Mouse (Mus musculus) midbrain, embryonic 10.5 days (tissue): ENCODE results near the gene Pex10. TPM values are rescaled to one million over a fixed set of nuclear protein-coding genes. Genes with fewer than 3 reads are reported as not detected.

Experiments
- DNase-seq: peaks from one replicate; pipeline ENCODE4 v3.0.0-alpha.2; 2017; ENCODE audit warnings: low spot score
- H3K27ac ChIP-seq: fragments of 300-500 bp; sonication (generic); replicated peaks from 2 replicates; pipeline ENCODE4 v1.5.1; 2016; ENCODE audit warnings: mild to moderate bottlenecking
- H3K27me3 ChIP-seq: fragments of 300-500 bp; sonication (generic); 2 replicates; pipeline ENCODE4 v1.6.1; 2016; ENCODE audit warnings: low read depth, mild to moderate bottlenecking; ENCODE audit not compliant: poor library complexity, severe bottlenecking
- H3K36me3 ChIP-seq: fragments of 300-500 bp; sonication (generic); 2 replicates; pipeline ENCODE4 v1.6.1; 2016; ENCODE audit warnings: mild to moderate bottlenecking, moderate library complexity
- H3K4me1 ChIP-seq: fragments of 300-500 bp; sonication (generic); 2 replicates; pipeline ENCODE4 v1.6.1; 2016
- H3K4me3 ChIP-seq: fragments of 300-500 bp; sonication (generic); 2 replicates; pipeline ENCODE4 v1.5.1; 2016; ENCODE audit warnings: mild to moderate bottlenecking, moderate library complexity
- H3K9me3 ChIP-seq: fragments of 300-500 bp; sonication (generic); replicated peaks from 2 replicates; pipeline ENCODE4 v1.6.1; 2016; ENCODE audit warnings: mild to moderate bottlenecking
- WGBS: fragments of 180-500 bp; shearing (Covaris S2); methylation state at CpG from one replicate; pipeline ENCODE4 v1.1.7; 2016; 5-methylcytosine and 5-hydroxymethylcytosine counted together
- polyA plus RNA-seq: library from polyadenylated mRNA; unstranded; fragments of >200 nt; fragmentation: Nextera tagmentation; extraction: Ambion mirVana; gene quantifications from 2 replicates; pipeline ENCODE4 v1.2.1, GENCODE M21; 2016

Pex10 gene
- 21.0 and 21.1 TPM in 2 replicates for polyA plus RNA-seq

DNA sequence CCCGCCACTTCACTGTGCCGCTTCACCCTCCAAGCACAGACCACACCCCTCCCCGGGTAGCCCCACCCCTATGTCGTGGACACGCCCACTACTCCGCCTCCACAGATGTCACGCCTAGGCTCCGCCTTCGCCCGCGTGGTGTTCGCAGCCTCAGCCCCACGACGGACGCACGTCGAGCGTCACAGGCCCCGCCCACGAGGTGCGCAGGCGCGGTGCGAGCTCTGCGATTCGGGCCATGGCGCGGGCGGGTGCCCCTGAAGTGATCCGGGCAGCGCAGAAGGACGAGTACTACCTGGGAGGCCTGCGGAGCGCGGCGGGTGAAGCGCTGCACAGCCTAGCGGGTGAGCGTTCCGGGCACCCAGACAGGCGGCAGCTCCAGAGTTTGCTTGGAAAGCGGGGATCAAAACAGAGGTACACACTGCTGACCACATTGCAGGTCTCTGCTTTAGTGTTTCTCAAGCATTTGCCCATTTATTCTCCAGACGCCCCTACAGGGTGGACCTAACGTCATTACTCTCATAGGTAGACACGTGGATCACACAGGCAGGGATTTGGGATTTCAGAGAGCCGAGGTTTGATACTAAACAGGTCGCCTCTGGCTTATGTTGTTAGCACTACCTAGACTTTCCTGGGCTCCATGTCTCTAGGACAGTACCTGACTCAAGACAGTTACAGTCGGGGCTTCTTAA is at the start of gene Pex10:
Gene Pex10, plus strand, starts transcription at position 183 of the 689 bp plus-strand sequence.
- Histone ChIP-seq H3K9me3 (no peaks in the 10 kb centered on the region), H3K27me3 (no peaks in the 10 kb centered on the region), H3K27ac (peak within 1 kb of the TSS; percentile 87), H3K36me3 (peaks cover 40% of the 10 kb centered on the region), H3K4me1 (peaks cover 33% of the 10 kb centered on the region), H3K4me3 (peak within 1 kb of the TSS; percentile 82)
- under 1% methylated on average over 48 of the region's 48 CpGs for WGBS
- DNase-seq = peak; percentile 98

DNA sequence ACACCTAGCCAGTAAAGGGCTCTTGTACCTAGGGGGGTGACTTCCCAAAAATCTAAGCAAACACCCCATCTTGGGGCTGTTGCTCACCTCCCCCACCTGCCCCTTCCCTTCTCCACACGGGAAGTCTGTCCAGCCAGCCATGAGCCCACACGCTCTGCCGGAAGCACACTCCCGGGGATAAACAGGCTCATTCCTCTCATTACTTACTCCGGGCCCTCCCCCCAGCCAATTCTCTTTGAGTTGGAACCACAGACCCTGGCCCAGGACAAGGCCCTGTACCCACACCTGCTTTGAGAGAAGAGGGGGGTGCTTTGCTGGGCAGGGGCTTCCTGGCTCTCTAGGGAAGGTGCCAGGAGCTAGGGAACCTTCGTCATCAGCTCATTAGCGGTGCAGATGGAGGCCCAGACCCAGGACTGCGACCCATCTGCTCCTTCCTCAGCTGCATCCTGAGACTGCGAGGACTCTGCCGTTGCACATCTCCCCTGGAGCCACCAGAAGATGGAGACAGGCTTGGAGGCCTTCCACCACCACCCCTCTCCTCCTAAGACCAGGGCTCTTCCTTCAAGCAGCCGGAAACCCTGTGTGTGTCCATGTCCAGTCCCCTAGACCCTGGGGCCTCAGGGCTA is 49.5 kb upstream of the Pex10 start:
- Histone ChIP-seq H3K27ac (no peak overlapping the region), H3K9me3 (no peaks in the 10 kb centered on the region), H3K4me3 (no peak overlapping the region), H3K27me3 (peaks cover 54% of the 10 kb centered on the region), H3K4me1 (peaks cover 86% of the 10 kb centered on the region), H3K36me3 (no peaks in the 10 kb centered on the region)
- no peak for DNase-seq
- WGBS = 81% methylated on average over 11 of the region's 11 CpGs

DNA sequence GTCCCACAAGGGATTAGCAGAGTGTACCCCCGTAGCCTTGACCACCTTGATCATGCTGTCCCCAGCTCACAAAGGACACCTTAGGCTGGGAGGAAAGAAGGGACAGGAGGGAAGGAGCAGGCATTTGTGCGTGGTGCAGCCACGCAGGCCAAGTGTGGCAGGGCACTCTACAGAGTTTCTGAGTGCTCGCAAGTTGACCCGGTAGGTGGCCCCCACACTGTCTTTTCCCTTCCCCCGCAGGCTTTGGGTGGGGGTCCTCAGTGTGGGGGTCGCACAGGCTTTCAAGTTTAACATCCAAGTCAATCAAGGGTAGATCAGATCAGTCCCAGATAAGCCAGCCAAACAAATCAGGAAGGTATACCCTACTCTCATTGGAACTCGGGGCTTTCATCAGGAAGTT is 48.8 kb upstream of the Pex10 start:
- Histone ChIP-seq H3K27me3 (peaks cover 53% of the 10 kb centered on the region), H3K27ac (no peak overlapping the region), H3K4me1 (peaks cover 79% of the 10 kb centered on the region), H3K4me3 (no peak overlapping the region), H3K9me3 (no peaks in the 10 kb centered on the region), H3K36me3 (no peaks in the 10 kb centered on the region)
- no peak for DNase-seq
- WGBS = 71% methylated on average over 8 of the region's 8 CpGs

GRCm38 (mm10) chr4:155018601-155019335 is 48.0 kb upstream of the Pex10 start:
- Histone ChIP-seq H3K27me3 (peaks cover 46% of the 10 kb centered on the region), H3K4me1 (peaks cover 72% of the 10 kb centered on the region), H3K9me3 (no peaks in the 10 kb centered on the region), H3K4me3 (peak overlapping the region; percentile 36; the same call in 1 of the 2 replicates), H3K27ac (peak overlapping the region; percentile 1; the same call in 1 of the 2 replicates), H3K36me3 (no peaks in the 10 kb centered on the region)
- peak; percentile 48 for DNase-seq
- 3% methylated on average over 15 of the region's 15 CpGs for WGBS

GRCm38 (mm10) chr4:155019336-155019847 is 47.4 kb upstream of the Pex10 start:
- H3K36me3 ChIP-seq = no peaks in the 10 kb centered on the region
- no peak overlapping the region; the same call in 1 of the 2 replicates for H3K27ac ChIP-seq
- H3K27me3 ChIP-seq = peaks cover 41% of the 10 kb centered on the region
- H3K4me1 ChIP-seq = peaks cover 66% of the 10 kb centered on the region
- peak overlapping the region; percentile 36; the same call in 1 of the 2 replicates for H3K4me3 ChIP-seq
- DNase-seq = peak; percentile 41
- WGBS = under 1% methylated on average over 10 of the region's 10 CpGs
- no peaks in the 10 kb centered on the region for H3K9me3 ChIP-seq

DNA sequence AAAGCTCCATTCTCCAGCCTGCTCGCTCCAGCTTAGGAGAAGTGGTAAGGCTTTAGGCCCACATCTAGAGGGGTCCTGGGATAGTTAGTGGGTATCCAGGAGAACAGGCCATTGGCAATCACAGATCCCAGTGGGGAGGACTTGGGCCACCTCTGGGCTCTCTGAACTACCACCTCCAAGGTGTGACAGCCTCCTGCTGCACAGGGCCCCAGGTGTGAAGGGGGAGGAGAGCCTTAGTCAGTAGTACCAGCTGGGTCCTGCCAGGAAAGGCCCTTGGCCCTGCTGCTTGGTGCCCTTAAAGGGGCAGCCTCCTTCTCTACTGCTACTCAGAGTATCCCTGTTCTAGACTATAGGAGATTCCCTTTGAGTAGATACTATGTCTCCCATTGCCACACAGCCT is 46.7 kb upstream of the Pex10 start:
- H3K36me3 ChIP-seq = no peaks in the 10 kb centered on the region
- no peak for DNase-seq
- H3K27ac ChIP-seq = no peak overlapping the region
- H3K27me3 ChIP-seq = peaks cover 37% of the 10 kb centered on the region
- no peak overlapping the region for H3K4me3 ChIP-seq
- H3K9me3 ChIP-seq = no peaks in the 10 kb centered on the region
- peaks cover 65% of the 10 kb centered on the region for H3K4me1 ChIP-seq
- 55% methylated on average over 1 of the region's 1 CpGs for WGBS

DNA sequence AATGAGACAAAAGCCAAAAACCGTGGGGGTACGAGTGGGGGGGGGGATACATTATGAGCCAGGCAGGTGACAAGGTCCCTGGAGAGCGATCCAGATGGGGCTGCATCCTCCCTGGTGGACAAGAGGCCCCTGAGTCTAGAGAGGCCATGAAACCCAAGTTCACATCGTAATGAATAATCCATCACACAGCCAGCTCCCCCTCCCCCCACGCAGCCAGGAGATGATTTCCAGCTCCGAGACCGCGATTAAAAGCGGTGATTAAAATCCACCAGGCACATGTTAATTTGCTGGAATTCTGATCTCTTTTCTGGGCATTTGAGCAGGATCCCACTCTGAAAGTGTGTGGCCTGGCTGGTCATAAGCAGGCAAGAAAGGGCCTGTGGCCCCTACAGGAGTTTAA is 46.0 kb upstream of the Pex10 start:
- no peaks in the 10 kb centered on the region for H3K36me3 ChIP-seq

GRCm38 (mm10) chr4:155022228-155022855 is 44.5 kb upstream of the Pex10 start:
- H3K4me1 ChIP-seq = peaks cover 53% of the 10 kb centered on the region
- no peak for DNase-seq
- H3K4me3 ChIP-seq = no peak overlapping the region
- no peaks in the 10 kb centered on the region for H3K36me3 ChIP-seq
- peaks cover 25% of the 10 kb centered on the region for H3K27me3 ChIP-seq
- WGBS = 74% methylated on average over 7 of the region's 7 CpGs
- H3K27ac ChIP-seq = no peak overlapping the region
- H3K9me3 ChIP-seq = no peaks in the 10 kb centered on the region

More for the DNA sequence above, 46.0 kb upstream of the Pex10 start:
- H3K27me3 ChIP-seq = peaks cover 37% of the 10 kb centered on the region
- H3K27ac ChIP-seq = no peak overlapping the region
- peaks cover 65% of the 10 kb centered on the region for H3K4me1 ChIP-seq
- H3K9me3 ChIP-seq = no peaks in the 10 kb centered on the region
- WGBS = 77% methylated on average over 9 of the region's 9 CpGs
- DNase-seq = no peak
- no peak overlapping the region for H3K4me3 ChIP-seq

GRCm38 (mm10) chr4:155024170-155025010 is 42.4 kb upstream of the Pex10 start:
- H3K9me3 ChIP-seq = no peaks in the 10 kb centered on the region
- H3K4me1 ChIP-seq = peaks cover 38% of the 10 kb centered on the region
- DNase-seq = no peak
- 85% methylated on average over 11 of the region's 11 CpGs for WGBS
- peaks cover 9% of the 10 kb centered on the region; the same call in 1 of the 2 replicates for H3K27me3 ChIP-seq
- peak overlapping the region; percentile 59; the same call in 1 of the 2 replicates for H3K27ac ChIP-seq
- no peaks in the 10 kb centered on the region for H3K36me3 ChIP-seq
- H3K4me3 ChIP-seq = no peak overlapping the region

DNA sequence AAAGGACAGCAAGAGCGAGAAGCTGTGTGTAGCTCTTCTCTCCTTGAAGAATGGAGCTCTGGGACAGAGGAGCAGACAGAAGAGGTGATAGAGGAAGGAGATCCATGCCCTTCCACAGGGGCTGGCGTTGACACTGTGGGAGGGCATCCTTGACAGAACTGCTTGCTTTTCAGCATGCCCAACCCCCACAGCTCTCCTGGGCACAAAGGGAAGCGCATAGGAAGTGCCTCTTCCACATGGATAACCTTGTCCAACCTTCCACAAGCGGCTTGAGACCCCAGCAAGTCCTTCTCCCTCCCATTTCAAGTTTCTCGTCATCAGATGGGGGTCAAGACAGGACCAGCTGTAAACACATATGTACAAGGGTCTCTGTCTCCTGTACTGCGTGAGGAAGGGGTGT is 33.7 kb upstream of the Pex10 start:
- WGBS = 35% methylated on average over 6 of the region's 6 CpGs
- peaks cover 59% of the 10 kb centered on the region for H3K4me1 ChIP-seq
- peak overlapping the region; percentile 29; the same call in 1 of the 2 replicates for H3K27ac ChIP-seq
- no peak for DNase-seq
- no peaks in the 10 kb centered on the region for H3K36me3 ChIP-seq
- no peak overlapping the region for H3K4me3 ChIP-seq
- H3K27me3 ChIP-seq = peaks cover 87% of the 10 kb centered on the region
- no peaks in the 10 kb centered on the region for H3K9me3 ChIP-seq

GRCm38 (mm10) chr4:155034202-155034601 is 32.6 kb upstream of the Pex10 start:
- Histone ChIP-seq H3K4me1 (peaks cover 54% of the 10 kb centered on the region), H3K4me3 (no peak overlapping the region), H3K27me3 (peaks cover 89% of the 10 kb centered on the region), H3K27ac (peak overlapping the region; percentile 29; the same call in 1 of the 2 replicates), H3K36me3 (no peaks in the 10 kb centered on the region), H3K9me3 (no peaks in the 10 kb centered on the region)
- DNase-seq = no peak
- 25% methylated on average over 7 of the region's 7 CpGs for WGBS
